Mouse (Mus musculus) cerebral cortex, adult 2 months (tissue): ENCODE results near the gene Ptp4a2.

Experiments used
- WGBS: fragments of 180-500 bp; shearing (Covaris S2); methylation state at CpG from one replicate; pipeline ENCODE4 v1.1.7; 2018; 5-methylcytosine and 5-hydroxymethylcytosine counted together

The Ptp4a2 gene

DNA sequence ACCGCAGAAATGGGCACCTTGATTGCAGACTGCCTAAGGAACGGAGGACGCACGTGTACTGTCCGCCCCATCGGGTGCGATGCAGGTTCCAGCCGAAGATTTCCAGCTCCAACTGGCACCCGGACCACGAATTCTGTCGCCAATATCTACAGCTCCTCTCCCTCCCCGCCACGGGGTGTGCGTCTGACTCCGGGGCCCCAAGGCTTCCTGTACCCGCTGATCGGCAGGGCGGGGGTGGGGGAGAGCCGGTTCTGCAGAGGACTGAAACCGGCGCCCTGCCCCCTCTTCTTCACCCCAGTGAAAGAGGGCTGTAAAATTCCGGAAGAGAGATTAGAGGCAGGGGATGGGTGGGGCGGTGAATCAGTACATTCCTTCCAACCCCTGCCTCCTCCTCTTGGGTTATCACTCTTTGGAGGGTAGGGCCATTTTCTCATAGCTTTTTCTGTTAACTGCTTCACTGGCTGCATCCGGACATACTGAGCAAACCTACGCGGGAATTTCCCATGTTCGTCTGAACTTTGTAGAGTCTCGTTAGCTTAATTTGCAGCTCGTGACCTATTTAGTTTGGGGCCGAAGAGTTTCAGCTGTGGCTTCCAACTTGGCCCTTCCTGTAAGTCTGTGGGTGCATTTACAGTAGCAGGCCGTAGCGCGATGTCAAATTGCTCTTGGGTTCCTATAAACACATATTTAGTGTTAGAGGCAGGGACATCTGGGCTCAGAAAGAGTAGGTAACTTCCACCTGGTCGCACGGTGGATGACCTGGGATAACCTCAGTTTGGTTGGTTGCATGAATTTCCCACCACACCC lies at the start of gene Ptp4a2:
TSS of gene Ptp4a2 (plus strand) at position 422 of the 807 bp plus-strand sequence.
- 15% methylated on average over 35 of the region's 35 CpGs for WGBS

- 93% methylated on average over 12 of the region's 12 CpGs for WGBS
Measured at GRCm38 (mm10) chr4:129761606-129762005, 49.4 kb upstream of the Ptp4a2 start.

DNA sequence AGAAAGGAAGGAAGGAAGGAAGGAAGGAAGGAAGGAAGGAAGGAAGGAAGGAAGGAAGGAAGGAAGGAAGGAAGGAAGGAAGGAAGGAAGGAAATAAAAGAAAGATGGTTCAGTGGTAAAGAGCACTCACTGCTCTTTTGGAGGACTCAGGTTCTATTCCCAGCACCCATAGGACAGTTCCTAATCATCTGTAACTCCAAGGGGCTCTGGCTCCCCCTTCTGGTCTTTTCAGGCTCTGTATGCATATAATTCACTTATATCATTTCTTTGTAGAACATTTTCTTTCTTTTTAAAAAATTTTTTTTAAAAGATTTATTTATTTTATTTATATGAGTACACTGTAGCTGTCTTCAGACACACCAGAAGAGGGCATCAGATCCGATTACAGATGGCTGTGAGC lies 48.5 kb upstream of the Ptp4a2 start:
- 79% methylated on average over 1 of the region's 1 CpGs for WGBS

DNA sequence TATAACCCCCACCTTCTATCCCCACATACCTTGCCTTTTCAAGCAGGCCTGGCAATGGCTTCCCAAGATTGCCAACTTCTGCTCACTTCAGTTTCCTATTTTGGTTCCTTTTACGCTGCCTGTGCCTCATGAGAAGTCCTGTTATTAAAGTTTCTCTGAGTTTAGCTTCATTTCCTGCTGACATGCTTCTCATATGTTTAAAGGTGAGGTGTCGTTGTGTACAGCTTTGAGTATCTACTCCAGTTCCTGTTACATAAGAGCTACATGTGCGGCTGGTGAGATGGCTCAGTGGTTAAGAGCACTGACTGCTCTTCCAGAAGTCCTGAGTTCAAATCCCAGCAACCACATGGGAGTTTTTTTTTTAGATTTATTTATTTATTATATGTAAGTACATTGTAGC lies 45.7 kb upstream of the Ptp4a2 start:
- 86% methylated on average over 3 of the region's 3 CpGs for WGBS

- 36% methylated on average over 8 of the region's 8 CpGs for WGBS
Measured at GRCm38 (mm10) chr4:129767782-129768181, 43.2 kb upstream of the Ptp4a2 start.

GRCm38 (mm10) chr4:129768742-129769141 lies 42.3 kb upstream of the Ptp4a2 start:
- WGBS = 81% methylated on average over 3 of the region's 3 CpGs

DNA sequence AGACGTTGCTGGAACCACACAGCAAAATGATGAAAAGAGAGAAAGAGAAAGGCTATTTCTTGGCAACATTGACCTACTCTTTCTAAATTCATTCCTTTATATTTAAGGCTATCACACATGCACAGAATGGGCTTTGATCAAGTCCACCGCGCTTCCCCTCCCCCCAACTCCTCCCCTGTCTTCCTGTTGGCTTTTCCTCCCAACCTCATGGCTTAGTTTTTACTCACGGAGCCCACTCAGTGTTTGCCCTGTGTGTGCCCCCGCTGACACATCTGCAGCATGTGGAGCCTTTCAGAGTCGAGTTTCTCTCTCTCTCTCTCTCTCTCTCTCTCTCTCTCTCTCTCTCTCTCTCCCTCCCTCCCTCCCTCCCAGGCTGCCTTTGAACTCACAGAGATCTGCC lies 40.4 kb upstream of the Ptp4a2 start:
- WGBS = 64% methylated on average over 6 of the region's 6 CpGs

- 20% methylated on average over 7 of the region's 7 CpGs for WGBS
Measured at GRCm38 (mm10) chr4:129771314-129771671, 39.7 kb upstream of the Ptp4a2 start.

GRCm38 (mm10) chr4:129771672-129772521 lies 39.1 kb upstream of the Ptp4a2 start:
- WGBS = 25% methylated on average over 21 of the region's 21 CpGs

GRCm38 (mm10) chr4:129781881-129782675 lies 28.9 kb upstream of the Ptp4a2 start:
- 42% methylated on average over 4 of the region's 4 CpGs for WGBS

DNA sequence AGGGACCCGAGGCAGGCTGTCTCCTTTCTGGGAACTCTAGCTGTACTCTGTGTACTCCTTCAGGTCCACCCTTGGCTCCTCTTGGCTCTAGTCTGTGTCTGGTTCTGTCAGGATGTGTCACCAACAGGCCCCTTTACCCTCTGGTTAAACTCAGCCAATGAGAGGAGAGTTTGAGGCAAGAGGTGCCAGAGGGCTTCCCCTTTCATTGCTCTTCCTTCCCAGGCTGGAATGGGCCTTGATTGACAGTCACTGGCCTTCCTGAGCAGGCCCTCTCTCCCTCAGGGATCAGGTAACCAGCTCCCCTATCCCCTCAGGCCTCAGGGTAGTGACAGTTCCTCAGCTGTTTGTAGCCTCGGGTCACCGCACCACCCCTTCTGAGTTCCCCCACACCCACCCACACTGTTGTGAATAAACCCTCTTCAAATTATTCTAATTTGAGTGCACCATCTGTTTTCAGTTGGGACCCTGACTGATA lies 28.1 kb upstream of the Ptp4a2 start:
- 39% methylated on average over 3 of the region's 3 CpGs for WGBS

GRCm38 (mm10) chr4:129783506-129783905 lies 27.5 kb upstream of the Ptp4a2 start:
- 82% methylated on average over 5 of the region's 5 CpGs for WGBS

DNA sequence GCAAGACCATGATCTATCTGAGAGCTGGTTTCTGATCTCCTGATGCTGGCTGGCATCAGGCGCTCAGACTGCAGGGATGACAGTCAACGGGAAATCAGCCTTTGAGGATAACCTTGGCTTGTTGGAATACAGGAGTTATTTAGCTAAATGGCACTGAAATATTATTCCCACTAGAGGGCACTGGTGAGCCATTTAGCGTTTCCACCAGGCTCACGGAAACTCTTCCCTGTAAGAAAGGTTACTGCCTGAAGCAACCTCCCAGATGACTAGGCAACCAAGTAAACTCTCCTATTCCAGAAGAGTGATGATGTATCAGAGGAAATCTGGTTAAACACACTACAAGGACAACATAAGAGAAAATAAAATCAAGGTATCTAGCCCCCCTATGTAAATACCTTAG lies 25.8 kb upstream of the Ptp4a2 start:
- under 1% methylated on average over 4 of the region's 4 CpGs for WGBS

- WGBS = 83% methylated on average over 8 of the region's 8 CpGs
Measured at GRCm38 (mm10) chr4:129788693-129789092, 22.3 kb upstream of the Ptp4a2 start.

- 92% methylated on average over 2 of the region's 2 CpGs for WGBS
Measured at GRCm38 (mm10) chr4:129789635-129790034, 21.4 kb upstream of the Ptp4a2 start.

- WGBS = 70% methylated on average over 3 of the region's 3 CpGs
Measured at GRCm38 (mm10) chr4:129790475-129790874, 20.5 kb upstream of the Ptp4a2 start.

DNA sequence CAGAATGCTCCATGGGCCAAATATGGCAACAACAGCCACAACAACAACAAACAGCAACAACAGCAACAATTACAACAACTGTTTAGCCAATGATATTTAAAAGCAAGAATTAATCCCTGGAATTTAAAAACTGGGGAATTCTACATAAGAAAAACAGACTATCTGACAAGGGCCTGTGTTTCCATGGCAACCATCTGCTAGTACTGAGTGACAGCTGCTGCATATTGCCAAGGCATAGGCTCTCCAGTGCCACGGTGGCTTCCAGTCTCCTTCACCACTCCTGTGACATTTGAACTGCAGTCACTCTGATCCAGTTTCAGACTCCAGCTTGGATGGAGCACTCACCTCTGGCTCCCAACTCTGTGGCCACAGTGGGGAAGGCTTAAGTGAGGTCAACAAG lies 19.6 kb upstream of the Ptp4a2 start:
- 64% methylated on average over 1 of the region's 1 CpGs for WGBS

- WGBS = 97% methylated on average over 7 of the region's 7 CpGs
Measured at GRCm38 (mm10) chr4:129792666-129793202, 18.3 kb upstream of the Ptp4a2 start.

- 79% methylated on average over 5 of the region's 5 CpGs for WGBS
Measured at GRCm38 (mm10) chr4:129793713-129794329, 17.2 kb upstream of the Ptp4a2 start.

DNA sequence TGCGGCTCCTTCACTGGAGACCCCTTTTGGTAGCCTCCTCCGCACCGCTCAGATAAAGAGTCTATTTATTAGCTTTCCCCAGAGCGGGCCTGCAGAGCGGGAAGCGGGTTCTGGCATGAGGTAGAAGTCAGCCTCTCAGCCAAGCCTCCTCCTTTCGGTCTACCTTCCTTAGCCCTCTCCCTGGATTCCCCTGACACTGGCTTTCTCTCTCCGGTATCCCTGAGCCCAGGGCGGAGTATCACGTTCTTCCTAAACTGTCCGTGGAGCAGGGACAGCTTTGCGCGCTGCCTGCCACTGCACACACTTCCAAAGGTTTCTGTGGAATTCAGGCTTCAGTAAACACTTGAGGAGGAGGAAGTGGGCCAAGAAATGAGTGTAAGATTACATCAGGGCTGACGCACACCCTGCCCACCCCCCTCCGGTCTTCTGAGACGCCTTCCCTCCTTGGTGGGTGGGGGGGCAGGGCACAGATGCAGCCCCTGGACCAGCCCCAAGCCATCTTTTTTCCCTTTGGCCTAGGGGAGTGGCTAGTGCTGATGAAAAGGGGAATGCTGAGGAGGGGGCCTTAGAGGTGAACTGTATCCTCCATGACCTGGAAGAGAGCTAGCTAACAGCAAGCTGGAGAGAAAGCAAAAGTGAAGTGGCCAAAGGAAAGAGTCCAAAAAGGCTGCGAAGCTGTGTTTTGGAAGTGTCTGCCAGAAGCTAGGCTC lies 15.7 kb upstream of the Ptp4a2 start:
- WGBS = 35% methylated on average over 17 of the region's 17 CpGs

DNA sequence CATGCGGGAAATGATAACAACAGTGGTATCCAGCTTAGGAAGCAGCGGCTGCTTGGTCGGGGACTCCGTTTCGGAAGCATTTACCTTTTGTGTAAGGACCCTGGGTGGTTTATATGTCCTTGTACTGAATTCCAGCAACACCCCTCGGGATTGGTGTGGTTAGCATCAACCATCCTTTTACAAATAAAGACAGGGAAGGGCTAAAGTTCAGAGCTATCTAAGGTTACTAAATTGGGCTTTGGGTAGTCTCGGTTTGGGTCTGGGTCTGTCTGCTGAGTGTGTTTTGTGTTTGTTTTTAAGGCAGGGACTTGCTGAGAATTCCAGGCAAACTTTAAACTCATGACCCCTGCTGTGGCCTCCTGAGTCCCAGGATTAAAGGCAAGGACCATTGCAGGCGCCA lies 15.2 kb upstream of the Ptp4a2 start:
- 46% methylated on average over 8 of the region's 8 CpGs for WGBS
